Mouse (Mus musculus) liver, embryonic 14.5 days (tissue): ENCODE measurements around the gene Fam151a.
"Not testable (repeated sequence)": the region's sequence is repeated elsewhere in the genome, so short reads cannot be mapped to it uniquely, and the experiment has no call there.

Experiments used
- CTCF ChIP-seq: IDR thresholded peaks from 2 replicates; pipeline ENCODE4 v1.5.1; 2016; ENCODE audit warnings: antibody characterized with exemption, low read depth, control low read depth
- EP300 ChIP-seq: IDR thresholded peaks from 2 replicates; pipeline ENCODE4 v1.6.1; 2016; ENCODE audit warnings: antibody characterized with exemption, low read depth

- peak; percentile 32 for TF ChIP-seq CTCF
- TF ChIP-seq EP300 = not testable (repeated sequence)
Observed at GRCm38 (mm10) chr4:106793826-106794225, 60.1 kb downstream of the Fam151a start.
